Mouse (Mus musculus) kidney, embryonic 14.5 days (tissue): ENCODE results near the gene Gm21985. TPM values are rescaled to one million over a fixed set of nuclear protein-coding genes. Genes with fewer than 3 reads are reported as not detected.

Experiments used
- ATAC-seq: fragments of 200-750 bp; cut with Nextera tagmentation; 2 replicates; pipeline ENCODE4 v1.8.0; 2017; ENCODE audit warnings: moderate number of reproducible peaks, mild to moderate bottlenecking, moderate TSS enrichment, moderate library complexity; ENCODE audit not compliant: low FRiP score, low TSS enrichment
- H3K27ac ChIP-seq: fragments of 300-500 bp; sonication (generic); 2 replicates; pipeline ENCODE4 v1.5.1; 2014; ENCODE audit warnings: low read depth, mild to moderate bottlenecking, low read length, moderate library complexity, mixed read lengths
- H3K27me3 ChIP-seq: fragments of 300-500 bp; sonication (generic); 2 replicates; pipeline ENCODE4 v1.6.1; 2014; ENCODE audit warnings: mild to moderate bottlenecking, low read length; ENCODE audit not compliant: control insufficient read depth, insufficient read depth
- H3K36me3 ChIP-seq: fragments of 300-500 bp; sonication (generic); 2 replicates; pipeline ENCODE4 v1.6.1; 2014; ENCODE audit warnings: low read length, mixed read lengths; ENCODE audit not compliant: control insufficient read depth, insufficient read depth
- H3K4me1 ChIP-seq: fragments of 300-500 bp; sonication (generic); 2 replicates; pipeline ENCODE4 v1.6.1; 2014; ENCODE audit warnings: low read length, mixed read lengths; ENCODE audit not compliant: control insufficient read depth, insufficient read depth
- H3K4me2 ChIP-seq: fragments of 300-500 bp; sonication (generic); replicated peaks from 2 replicates; pipeline ENCODE4 v1.6.1; 2014; ENCODE audit warnings: low read depth, mild to moderate bottlenecking, low read length
- H3K4me3 ChIP-seq: fragments of 300-500 bp; sonication (generic); 2 replicates; pipeline ENCODE4 v1.5.1; 2014; ENCODE audit warnings: mild to moderate bottlenecking, low read length
- H3K9ac ChIP-seq: fragments of 300-500 bp; sonication (generic); 2 replicates; pipeline ENCODE4 v1.6.1; 2014; ENCODE audit warnings: low read depth, mild to moderate bottlenecking, low read length, moderate library complexity
- H3K9me3 ChIP-seq: fragments of 300-500 bp; sonication (generic); 2 replicates; pipeline ENCODE4 v1.6.1; 2016; ENCODE audit warnings: low read length; ENCODE audit not compliant: control insufficient read depth
- WGBS: fragments of 180-500 bp; shearing (Covaris S2); extraction: QIAGEN DNeasy Blood & Tissue Kit; methylation state at CpG from one replicate; pipeline ENCODE4 v1.1.7; 2014; 5-methylcytosine and 5-hydroxymethylcytosine counted together
- polyA plus RNA-seq: library from polyadenylated mRNA; unstranded; fragments of >200 nt; fragmentation: Nextera tagmentation; extraction: Ambion mirVana; gene quantifications from 2 replicates; pipeline ENCODE4 v1.2.1, GENCODE M21; 2014

Gm21985 gene
- polyA plus RNA-seq, 1 experiment from 2014 or later = not detected

DNA sequence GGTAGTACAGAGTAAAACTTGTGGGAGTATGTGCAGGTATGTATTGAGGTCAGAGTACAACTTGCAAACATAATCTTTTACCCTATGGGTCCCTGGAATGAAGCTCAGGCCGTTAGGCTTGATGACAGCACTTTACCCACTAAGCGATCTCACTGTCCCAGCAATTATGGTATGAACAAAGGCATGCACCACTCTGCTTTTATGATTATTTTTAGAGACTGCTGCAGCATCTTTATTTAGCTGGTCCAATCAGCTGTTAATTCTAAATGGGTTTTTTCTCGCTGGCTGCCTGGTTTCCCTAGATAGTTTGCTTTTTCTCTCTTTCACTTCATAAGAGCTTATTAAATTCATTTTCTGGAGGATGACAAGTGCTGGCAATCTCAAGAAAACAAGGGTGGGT lies 30.1 kb downstream of the Gm21985 start:
- ATAC-seq = no peak
- H3K27me3 ChIP-seq = no peaks in the 10 kb centered on the region
- H3K9me3 ChIP-seq = no peaks in the 10 kb centered on the region
- H3K4me1 ChIP-seq = no peaks in the 10 kb centered on the region
- no peak overlapping the region for H3K9ac ChIP-seq
- WGBS = 80% methylated on average over 3 of the region's 3 CpGs
- no peaks in the 10 kb centered on the region for H3K36me3 ChIP-seq
- H3K4me3 ChIP-seq = no peak overlapping the region
- no peak overlapping the region for H3K27ac ChIP-seq
- no peak overlapping the region for H3K4me2 ChIP-seq

DNA sequence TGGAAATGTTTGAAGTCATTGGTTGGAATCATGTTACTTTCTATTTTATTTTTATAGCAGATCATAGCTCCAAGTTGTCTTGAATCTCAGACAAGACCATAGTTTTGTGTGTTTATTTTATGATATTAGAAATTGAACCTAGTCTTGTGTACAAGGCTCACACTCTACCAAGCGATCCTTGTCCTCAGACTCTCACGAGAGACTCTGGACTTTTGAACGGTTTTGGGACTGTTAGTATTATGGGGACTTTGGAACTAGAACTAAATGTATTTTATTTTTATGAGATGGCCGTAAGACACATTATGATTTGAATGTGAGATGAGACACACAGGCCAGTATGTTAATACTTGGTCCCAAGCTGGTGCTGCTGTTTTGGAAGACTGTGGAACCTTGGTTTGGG lies 32.1 kb downstream of the Gm21985 start:
- no peak overlapping the region for H3K9ac ChIP-seq
- WGBS = 92% methylated on average over 4 of the region's 4 CpGs
- ATAC-seq = no peak
- H3K27me3 ChIP-seq = no peaks in the 10 kb centered on the region
- H3K27ac ChIP-seq = no peak overlapping the region
- H3K4me2 ChIP-seq = no peak overlapping the region
- H3K4me3 ChIP-seq = no peak overlapping the region
- no peaks in the 10 kb centered on the region for H3K9me3 ChIP-seq
- H3K36me3 ChIP-seq = no peaks in the 10 kb centered on the region
- no peaks in the 10 kb centered on the region for H3K4me1 ChIP-seq

DNA sequence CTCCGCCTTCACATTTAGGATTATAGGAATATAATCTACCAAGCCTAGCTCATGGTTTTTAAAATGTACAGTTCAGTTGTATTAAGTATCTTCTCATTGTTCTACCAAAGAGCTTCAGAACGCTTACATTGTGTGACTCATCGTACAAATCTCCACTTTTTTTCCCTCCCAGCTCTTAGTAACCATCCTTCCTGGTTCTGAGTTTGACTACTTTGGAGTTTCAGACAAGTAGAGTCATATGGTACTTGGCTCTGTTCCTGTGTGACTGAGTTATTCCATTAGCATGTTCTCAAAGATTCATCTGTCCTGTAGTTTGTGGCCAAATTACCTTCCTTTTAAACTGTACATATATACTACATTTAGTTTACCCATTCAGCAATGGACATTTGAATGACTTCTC lies 42.6 kb downstream of the Gm21985 start:
- no peaks in the 10 kb centered on the region for H3K4me1 ChIP-seq
- ATAC-seq = no peak
- H3K27ac ChIP-seq = no peak overlapping the region
- no peak overlapping the region for H3K4me2 ChIP-seq
- WGBS = 87% methylated on average over 3 of the region's 3 CpGs
- no peak overlapping the region for H3K9ac ChIP-seq
- H3K9me3 ChIP-seq = no peaks in the 10 kb centered on the region
- no peak overlapping the region for H3K4me3 ChIP-seq
- no peaks in the 10 kb centered on the region for H3K36me3 ChIP-seq
- no peaks in the 10 kb centered on the region for H3K27me3 ChIP-seq

DNA sequence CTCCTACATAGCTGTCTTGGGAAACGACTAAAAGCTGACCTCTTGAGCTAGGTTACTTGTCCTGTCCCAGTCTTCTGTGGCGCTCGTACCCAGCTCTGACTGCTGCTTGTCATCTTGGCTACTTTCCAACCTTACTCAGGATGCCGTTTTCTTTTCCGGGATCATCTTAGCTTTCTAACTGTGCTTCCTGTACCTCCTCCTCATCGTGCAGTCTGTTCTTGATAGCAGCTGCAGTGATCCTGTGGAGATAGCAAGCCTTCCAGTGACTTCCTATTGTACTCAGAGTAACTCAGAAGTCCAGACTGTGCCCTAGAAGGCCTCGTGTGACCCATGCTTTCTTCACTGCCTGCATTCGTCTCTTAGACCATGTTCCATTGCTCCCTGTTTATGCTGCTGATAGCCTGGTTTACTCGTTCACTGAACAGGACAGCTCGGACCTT lies 43.1 kb downstream of the Gm21985 start:
- Histone ChIP-seq H3K36me3 (no peaks in the 10 kb centered on the region), H3K27ac (no peak overlapping the region), H3K4me2 (no peak overlapping the region), H3K27me3 (no peaks in the 10 kb centered on the region), H3K9me3 (no peaks in the 10 kb centered on the region), H3K4me3 (no peak overlapping the region), H3K4me1 (no peaks in the 10 kb centered on the region), H3K9ac (no peak overlapping the region)
- no peak for ATAC-seq
- WGBS = 71% methylated on average over 10 of the region's 10 CpGs

DNA sequence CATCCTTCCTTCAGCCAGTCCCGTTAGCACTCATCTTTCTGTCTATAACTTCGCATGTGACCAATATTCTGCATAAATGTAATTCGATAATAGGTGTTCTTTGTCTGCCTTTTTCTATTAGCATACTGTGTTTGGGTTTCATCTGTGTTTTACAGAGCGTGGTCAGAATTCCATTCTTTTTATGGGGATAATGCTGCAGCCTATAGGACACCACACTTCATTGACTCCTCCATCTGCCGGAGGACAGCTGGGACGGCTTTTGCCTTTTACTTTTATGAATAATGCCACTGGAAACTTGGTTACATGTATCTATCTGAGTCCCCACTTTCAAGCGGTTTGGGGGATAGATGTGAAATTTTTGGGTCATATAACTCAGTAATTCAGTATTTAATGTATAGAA lies 49.5 kb downstream of the Gm21985 start:
- ATAC-seq = no peak
- WGBS = 87% methylated on average over 7 of the region's 7 CpGs

DNA sequence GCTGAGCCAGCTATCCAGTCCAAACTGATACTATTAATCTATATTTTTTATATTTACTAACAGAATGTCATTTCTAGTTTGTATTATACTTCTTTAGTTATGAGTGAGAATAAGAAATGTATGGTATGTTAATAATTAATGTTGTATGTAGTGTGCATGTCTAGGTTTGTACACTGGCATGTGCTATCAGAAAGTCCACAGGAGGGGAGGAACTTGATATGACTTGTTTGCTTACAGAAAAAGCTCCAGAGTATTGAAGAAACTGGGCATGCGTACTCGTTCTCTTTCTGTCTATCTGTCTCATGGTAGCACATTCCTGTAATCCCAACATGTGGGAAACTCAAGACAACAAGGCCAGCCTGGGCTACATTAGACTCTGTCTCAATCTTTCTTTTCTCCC lies 52.1 kb downstream of the Gm21985 start:
- no peak overlapping the region for H3K4me3 ChIP-seq
- H3K27ac ChIP-seq = no peak overlapping the region
- no peak overlapping the region for H3K9ac ChIP-seq
- WGBS = 91% methylated on average over 2 of the region's 2 CpGs
- no peaks in the 10 kb centered on the region for H3K36me3 ChIP-seq
- no peaks in the 10 kb centered on the region for H3K27me3 ChIP-seq
- ATAC-seq = no peak
- no peaks in the 10 kb centered on the region for H3K9me3 ChIP-seq
- no peak overlapping the region for H3K4me2 ChIP-seq
- H3K4me1 ChIP-seq = no peaks in the 10 kb centered on the region

More for the DNA sequence above, 49.5 kb downstream of the Gm21985 start:
- Histone ChIP-seq H3K36me3 (no peaks in the 10 kb centered on the region), H3K4me3 (no peak overlapping the region), H3K27me3 (no peaks in the 10 kb centered on the region), H3K4me2 (no peak overlapping the region), H3K9ac (no peak overlapping the region), H3K9me3 (no peaks in the 10 kb centered on the region), H3K27ac (no peak overlapping the region), H3K4me1 (no peaks in the 10 kb centered on the region)

DNA sequence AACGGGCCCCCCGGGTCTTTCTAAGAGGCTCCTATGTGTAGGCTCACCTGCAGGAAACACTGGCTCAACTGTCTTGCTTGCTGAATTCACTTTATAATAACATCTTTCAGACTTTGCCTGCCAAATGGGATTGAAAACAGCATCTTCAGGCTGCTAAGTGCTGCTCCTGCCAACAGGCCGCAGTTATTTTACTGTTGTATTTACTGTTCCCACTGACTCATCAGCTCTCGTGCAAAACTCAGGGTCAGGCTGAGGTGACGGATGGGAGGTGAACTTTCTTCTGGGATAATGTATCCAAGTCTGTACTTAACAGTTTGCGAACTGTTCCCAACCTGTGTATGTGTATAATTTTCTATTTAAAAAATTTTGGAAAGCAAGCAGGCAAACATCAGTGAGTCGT lies 52.8 kb downstream of the Gm21985 start:
- H3K27ac ChIP-seq = no peak overlapping the region
- H3K36me3 ChIP-seq = no peaks in the 10 kb centered on the region
- ATAC-seq = no peak
- H3K4me3 ChIP-seq = no peak overlapping the region
- H3K4me1 ChIP-seq = no peaks in the 10 kb centered on the region
- H3K4me2 ChIP-seq = no peak overlapping the region
- H3K9ac ChIP-seq = no peak overlapping the region
- no peaks in the 10 kb centered on the region for H3K9me3 ChIP-seq
- H3K27me3 ChIP-seq = no peaks in the 10 kb centered on the region
- 79% methylated on average over 7 of the region's 7 CpGs for WGBS

DNA sequence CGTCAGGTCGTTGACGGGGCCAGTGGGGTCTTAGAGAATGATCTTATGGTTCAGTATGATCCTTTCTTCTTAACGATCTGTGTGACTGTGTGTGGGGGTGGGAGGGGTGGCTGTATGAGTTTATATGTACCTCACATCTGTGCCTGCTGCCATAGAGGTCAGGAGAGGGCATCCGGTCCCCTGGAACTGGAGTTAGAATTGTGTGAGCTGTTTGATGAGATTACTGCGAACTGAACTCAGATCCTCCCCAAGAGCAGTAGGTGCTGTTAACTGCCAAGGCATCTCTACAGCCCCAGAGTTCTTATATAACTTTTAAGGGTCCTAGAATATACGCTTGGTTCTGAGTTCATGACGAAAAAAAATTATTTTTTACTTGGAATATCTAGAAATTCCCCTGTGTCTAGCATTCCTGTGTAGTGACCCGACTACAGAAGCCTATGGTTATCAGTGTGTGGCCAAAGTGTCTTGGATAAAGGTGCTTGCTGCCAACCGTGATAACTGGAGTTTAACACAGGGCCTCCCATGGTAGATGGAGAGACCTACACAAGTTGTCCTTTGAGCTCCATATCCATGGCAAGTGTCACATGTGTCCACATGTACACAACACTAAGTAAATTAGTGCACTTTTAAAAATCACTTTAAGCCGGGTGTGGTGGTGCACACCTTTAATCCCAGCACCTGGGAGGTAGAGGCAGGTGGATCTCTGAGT lies 62.1 kb downstream of the Gm21985 start:
- Histone ChIP-seq H3K36me3 (no peaks in the 10 kb centered on the region), H3K4me2 (no peak overlapping the region), H3K27me3 (no peaks in the 10 kb centered on the region), H3K4me3 (no peak overlapping the region), H3K9ac (no peak overlapping the region), H3K27ac (no peak overlapping the region), H3K4me1 (no peaks in the 10 kb centered on the region), H3K9me3 (no peaks in the 10 kb centered on the region)
- no peak for ATAC-seq
- 71% methylated on average over 11 of the region's 11 CpGs for WGBS

DNA sequence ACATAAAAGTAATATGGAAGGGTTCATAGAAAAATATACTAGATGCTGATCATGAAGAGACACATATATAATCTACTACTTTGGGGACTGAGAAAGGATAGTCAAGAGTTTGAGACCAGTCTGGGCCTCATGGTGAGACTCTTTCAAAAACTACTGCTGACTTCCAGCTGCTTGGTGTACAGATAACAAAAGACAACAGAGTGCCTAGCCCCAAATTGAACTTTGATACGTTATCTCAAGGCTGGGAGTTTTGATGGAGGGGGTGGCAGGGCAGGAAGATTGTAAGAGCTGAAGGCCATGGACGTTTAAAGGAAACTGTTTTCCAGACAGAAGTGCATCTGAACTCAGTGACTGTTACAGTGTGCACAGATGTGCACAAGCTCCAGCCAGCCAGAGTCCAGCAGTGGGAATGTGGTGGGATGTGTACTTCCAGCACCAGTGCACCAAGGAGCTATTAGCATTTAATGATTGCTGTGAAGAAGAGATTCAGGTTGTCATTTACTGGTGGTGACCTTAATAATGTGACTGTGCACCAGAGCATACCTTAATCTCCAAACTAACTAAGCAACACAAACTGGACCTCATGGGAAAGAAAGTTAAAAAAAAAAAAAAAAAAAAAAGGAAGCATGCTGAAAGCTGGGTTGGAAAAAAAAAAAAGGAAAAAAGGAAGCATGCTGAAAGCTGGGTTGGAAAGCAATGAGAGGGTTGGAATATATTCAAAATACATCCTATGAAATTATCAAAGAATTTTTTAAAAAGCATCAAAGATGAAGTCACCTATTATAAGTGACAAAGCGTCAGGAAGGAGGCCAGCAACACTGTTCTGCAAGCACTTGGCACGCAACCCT lies 66.2 kb downstream of the Gm21985 start:
- Histone ChIP-seq H3K27ac (no peak overlapping the region), H3K27me3 (no peaks in the 10 kb centered on the region), H3K4me1 (no peaks in the 10 kb centered on the region), H3K9ac (no peak overlapping the region), H3K4me3 (no peak overlapping the region), H3K4me2 (no peak overlapping the region), H3K36me3 (peaks cover 7% of the 10 kb centered on the region), H3K9me3 (no peaks in the 10 kb centered on the region)
- 60% methylated on average over 4 of the region's 4 CpGs for WGBS
- ATAC-seq = no peak
